Mouse (Mus musculus) embryo, embryonic 10 days (tissue): ENCODE results near the gene Pate2.

ENCODE experiments used
- DNase-seq: peaks from one replicate; pipeline ENCODE4 v3.0.0-alpha.2; 2015; ENCODE audit warnings: low spot score

Gene Pate2

DNA sequence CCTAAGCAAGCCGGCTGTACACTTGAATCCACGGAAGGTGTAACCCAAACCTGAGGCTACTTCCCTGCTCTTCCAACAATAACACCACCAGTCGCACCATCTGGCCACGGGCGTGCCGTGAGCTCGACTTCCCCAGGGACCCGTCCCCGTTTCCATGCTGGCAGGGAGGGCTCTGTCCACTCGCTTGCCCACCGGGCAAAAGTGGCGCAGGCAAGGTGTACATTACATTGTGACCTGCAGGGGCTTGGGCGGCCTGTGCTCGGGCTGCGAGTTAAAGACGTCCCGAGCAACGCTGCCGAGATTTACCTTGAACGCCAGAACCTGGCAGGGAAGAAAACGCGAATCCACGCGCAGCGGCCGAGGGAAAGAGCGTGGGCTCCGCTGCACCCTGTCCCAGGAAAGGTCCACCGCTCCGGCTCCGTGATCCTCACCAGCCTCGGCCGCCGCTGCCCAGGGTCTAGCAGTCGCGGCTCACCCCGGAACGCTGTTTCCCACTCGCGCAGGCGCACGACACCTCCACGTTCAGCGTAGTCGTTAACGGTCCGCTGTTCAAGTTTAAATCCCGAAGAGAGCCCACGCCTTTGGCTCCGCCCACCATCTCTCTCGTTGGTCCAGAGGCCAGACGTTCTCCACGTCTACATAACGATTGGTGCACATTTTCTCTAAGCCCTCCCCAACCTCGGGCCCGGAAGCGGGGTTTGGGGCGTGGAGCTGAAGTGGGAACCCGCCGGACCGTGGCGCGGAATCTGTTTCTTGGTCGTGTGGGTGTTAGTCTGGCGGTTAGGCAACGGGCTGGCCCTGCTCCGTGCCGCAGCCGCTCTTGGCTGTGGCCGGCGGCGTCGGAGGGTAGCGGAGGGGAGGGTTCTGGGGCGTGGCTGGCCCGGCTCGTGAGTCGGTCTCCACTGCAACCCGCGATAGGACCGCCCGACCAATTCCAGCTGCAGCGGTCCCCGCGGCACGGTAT is at the start of gene Pate2, which contains the start of gene Hyls1:
TSS of gene Pate2 (plus strand) at position 714 of the 964 bp plus-strand sequence.
TSS of gene Hyls1 (minus strand) at position 828 of the 964 bp plus-strand sequence.
- peak; percentile 98 for DNase-seq

DNA sequence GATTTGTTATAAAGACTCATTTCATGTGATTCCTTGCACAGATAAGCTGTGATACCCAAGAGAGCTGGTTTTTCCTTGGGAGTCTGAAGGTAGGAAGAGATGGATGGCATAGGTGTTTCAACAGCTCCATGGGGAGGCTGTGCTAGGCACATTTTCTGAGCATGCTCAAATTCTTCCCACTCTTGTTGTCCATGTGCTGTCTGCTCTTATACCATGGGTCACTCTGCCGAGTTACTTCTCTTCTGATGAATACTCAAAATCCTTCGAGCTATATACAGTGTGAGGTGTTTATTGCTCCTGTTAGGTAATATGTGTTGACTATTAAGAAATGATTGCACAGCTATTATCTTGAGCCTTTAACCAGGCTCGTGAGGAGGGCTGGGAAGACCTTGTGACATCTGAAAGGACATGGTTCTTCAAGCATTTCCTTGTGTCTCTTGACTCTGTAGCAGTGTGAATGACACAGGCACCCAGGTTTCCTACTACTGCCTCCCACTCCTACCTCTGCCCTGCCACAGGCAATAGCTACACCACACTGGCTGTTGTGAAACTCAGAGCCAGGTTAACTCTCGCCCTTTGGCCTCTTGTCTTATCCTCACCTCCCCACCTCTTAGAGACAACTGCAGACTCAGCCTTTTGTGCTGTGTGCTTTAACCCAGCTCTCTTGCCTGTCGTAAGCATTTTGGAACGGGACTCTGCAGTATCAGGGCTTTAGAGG is 49.3 kb upstream of the Pate2 start:
- DNase-seq: no peak

DNA sequence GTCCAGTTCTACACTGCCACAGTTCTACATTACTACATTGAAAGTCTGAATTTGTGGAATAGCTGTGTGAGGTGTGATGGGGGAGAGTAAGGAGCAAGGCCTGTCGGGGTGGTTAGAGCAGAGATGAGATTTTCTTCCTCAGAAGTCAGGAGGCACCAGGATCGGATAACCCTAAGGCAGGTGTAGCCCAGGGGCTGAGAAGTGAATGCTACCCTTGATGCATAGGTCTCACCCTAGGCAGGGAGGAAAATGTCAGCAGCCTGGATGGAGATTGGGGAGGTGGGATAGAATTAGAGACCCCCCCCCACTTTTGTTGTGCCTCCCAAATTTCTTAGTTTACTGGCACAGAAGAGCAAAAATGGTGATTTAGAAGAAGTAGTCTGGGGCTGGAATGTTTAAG is 47.8 kb upstream of the Pate2 start:
- DNase-seq: no peak

DNA sequence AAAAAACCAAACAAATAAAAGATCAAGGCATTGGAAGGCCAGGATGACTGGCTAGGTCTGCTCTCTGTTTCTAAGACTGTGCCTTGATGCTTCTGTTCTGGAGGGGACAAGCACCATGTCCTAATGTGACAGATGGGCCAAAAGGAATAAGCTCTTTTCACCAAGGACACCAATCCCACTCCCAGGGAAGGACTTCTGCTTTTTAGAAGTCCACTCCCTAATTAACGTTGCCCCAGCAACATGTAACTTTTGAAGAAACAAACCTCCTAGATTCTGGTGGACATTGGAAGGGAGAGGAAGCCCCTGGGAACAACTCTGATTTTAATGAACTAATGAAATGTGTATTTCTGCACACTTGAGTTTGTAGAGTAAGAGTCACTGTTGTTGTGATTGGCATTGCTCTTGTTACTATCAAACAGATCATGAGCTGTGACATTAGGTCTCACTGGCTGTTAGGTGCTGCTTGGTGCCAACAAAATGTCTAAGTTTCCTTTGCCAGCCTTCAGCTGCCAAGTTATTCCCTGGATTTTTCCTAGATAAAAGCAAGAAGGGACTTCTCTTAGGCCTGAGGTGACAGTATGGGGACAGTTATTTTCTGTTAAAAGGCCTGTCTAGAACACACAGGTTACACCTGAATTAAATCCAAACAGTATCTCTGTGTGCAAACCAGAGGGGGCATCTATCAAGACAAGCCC is 47.1 kb upstream of the Pate2 start:
- DNase-seq: no peak

DNA sequence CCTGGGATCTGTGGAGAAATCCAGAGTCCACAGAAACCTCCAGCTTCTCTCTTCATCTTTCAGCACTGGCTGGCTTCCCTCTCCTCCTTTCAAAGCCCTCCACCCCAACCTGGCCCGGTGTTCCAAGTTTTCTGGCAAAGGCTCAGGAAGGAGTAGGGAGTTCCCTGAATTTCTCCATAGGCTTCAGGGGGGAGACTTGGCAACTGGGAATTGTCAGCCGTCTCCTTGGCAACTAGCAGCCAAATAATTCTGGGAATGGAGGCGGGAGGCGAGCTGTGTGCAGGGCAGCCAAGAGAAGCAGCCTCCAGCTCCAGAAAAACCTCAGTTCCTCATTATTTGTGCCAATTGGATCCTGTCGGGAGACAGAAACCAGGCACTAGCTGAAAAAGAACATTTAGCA is 46.5 kb upstream of the Pate2 start:
- peak; percentile 60 for DNase-seq

DNA sequence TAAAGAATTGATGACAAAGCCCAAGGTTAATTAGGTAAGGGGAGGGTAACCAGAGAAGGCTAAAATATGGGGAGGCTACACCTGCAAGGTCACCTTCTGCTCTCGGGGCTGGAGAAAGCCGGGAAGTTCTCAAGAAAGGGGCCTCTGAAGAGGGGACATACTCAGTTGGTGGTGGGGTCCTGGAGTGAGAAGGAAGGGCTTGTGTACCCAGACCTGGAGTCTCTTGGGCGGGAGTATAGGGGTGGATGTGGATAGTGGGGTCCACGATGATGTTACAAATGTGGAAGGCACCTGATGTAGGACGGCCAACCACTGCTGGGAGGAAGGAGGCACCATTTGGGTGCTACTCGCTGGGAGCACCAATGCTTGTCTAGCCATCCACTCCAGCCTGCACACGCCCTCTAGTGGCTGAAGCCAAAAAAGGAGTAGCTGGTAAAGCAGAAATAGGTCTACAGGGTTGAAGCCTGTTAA is 46.1 kb upstream of the Pate2 start:
- DNase-seq: peak; percentile 88

DNA sequence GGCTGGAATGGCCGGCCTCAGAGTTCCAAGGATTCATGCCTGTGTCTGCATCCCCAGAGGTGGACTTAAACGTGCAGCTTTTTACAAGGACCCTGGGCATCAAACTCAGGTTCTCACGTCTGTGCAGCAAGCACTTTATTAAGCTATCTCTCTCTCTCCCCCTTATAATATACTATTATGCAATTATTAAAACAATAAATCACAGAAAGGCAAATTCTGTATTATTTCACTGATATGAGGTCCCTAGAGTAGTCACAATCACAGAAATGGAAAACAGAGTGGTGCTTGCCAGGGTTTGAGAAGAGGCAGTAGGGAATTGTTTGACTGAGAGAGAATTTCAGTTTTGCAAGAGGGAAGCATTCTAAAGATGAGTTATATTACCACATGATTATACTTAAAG is 40.9 kb upstream of the Pate2 start:
- no peak for DNase-seq

DNA sequence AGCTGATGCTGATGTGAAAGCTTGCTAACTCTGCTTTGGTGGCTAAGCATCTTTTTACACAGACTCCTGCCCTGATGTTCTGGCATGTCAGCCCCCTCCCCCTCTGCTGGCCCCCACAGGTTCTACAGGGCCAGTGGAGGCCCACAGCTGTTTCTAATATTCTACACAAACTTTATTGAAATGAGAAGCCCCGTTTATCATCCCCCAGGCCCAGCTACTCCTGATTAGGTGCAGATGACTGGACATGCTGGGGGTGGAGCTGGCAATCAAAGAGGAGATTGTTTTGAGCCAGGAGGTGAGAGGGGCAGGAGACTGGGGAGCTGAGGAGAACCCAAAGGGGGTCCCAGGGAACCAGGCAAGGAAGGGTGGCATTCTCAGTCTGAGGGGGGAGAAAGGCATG is 40.3 kb upstream of the Pate2 start:
- peak; percentile 67 for DNase-seq

DNA sequence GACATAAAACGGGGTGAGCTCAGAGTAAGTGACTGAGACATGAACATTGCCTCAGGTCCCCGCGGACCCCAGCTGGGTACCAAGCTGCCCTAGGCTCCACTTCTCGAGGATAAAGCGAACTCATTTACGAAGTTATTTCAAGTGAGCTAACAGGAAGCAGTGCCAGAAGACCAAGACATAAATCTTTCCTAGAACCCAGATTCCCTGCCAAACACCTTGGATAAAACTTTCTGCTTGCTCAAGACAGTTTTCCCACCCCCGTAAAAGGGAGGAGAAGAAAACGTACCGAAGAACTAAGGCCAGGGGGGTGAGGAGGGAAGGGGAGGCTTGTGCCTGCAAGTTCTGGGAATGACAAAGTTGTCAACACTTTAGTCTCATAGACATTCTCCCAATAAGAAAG is 36.8 kb upstream of the Pate2 start:
- no peak for DNase-seq

DNA sequence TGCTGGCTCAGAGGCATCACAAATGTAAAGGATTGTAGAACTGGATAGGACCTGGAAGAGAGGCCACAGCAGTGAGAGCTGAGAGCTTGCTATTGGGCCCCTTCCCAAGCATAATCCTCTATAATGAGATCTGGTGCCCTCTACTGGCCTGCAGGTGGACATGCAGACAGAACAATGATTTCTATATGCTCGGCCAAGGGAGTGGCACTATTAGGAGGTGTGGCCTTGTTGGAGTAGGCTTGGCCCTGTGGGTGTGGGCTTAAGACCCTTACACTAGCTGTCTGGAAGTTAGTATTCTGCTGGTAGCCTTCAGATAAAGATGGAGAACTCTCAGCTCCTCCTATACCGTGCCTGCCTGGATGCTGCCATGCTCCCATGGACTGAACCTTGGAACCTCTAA is 35.0 kb upstream of the Pate2 start:
- DNase-seq: peak; percentile 88

DNA sequence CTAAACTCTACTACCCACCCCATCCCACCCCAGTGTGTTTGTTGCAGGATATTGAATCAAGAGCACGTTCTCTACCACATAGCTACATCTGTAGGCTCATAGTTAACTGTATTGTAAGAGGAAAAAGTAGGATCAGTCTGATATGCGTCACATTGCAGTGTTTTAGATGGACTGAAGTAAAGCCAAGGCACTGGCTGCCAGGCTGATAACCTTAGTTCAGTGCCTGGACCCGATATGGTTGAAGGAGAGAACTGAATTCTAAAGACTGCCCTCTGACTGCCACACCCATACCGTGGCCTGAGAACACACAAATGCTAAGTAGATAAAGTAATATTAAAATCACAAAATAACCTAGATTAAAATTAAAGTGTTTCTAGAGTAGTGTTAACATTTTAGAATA is 34.2 kb upstream of the Pate2 start:
- no peak for DNase-seq

DNA sequence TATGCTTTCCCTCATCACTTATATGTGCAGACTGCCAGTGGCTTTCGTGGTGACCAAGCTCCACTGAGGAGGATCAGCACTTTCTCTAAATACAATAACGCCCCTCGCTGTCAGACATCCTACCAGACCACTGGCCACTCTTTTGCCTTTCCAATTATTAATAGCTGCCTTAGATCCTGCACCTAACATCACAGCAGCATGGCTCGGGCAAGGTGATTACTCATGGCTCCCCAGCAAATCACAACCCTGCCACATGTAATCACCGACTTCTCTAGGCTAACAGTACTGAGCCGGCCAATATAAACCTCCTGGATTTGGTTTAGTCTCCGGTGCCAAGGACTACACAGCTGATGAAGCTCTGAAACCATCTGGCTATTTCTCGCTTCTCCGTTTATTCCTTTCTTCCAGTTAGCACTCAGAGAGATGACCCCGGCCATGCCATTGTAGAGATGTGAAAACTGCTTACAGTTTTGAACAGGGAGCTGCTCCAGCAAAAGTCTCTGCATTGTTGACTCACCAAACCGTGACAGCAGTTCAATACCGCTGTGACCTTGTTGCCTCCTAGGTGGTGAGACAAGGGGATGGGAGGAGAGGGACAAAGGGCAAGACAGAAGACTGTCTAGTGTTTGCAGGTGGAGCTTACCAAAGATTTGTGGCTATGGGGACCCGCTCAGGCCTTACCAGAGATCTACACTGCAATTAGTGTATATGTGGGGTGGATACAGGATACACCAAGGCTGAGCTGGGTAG is 30.9 kb upstream of the Pate2 start:
- DNase-seq: no peak

DNA sequence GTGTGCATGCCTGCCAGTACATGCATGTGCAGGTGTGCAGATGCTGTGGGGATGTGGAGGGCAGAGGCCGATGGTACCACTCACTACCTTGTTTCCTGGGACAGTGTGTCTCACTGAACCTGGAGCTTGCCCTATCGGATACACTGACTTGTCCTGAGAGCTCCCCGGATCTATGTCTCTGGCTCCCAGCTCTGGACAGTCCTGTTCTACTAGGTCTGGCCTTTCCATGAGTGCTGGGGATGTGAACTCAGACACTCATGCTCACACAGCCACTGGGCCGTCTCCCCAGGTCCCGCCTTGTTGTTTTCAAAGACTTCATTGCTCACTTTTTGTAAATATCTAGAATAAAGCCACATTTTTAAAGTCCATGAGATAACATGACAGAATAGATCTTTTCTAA is 29.1 kb upstream of the Pate2 start:
- DNase-seq: no peak

DNA sequence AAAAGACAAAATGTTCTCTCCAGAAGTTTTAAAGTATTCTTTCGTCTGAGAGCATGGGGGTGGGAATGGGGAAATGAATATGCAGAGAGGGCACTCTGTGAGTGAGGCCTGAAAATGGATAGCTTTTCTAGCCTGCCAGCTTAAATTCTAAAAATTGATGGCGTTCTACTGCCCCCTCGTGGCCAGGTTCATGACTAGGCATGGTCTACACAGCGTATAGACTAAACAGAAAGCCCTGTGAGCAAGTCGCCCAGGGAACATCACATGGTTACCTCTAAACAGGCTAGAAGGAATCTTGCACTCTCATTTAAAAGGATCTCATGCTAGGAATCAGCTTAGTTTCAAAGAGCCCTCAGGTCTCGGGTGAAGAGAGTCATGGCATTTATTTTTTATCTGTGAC is 28.6 kb upstream of the Pate2 start:
- DNase-seq: peak; percentile 88

DNA sequence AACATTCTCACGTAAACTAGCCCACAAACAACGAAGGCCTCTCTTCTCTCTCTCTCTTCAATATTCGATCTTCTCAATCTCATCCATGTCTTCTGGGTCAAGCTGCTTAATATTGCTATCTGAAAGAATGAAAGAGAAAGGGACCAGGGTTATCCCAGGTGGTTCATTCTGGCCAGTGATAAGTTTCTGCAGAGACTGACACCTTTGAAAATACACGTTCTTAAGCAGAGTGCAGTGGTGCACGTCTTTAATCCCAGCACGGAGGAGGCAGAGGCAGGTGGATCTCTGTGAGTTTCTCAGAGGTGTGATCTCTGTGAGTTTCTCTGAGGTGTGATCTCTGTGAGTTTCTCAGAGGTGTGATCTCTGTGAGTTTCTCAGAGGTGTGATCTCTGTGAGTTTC is 28.1 kb upstream of the Pate2 start:
- DNase-seq: no peak

DNA sequence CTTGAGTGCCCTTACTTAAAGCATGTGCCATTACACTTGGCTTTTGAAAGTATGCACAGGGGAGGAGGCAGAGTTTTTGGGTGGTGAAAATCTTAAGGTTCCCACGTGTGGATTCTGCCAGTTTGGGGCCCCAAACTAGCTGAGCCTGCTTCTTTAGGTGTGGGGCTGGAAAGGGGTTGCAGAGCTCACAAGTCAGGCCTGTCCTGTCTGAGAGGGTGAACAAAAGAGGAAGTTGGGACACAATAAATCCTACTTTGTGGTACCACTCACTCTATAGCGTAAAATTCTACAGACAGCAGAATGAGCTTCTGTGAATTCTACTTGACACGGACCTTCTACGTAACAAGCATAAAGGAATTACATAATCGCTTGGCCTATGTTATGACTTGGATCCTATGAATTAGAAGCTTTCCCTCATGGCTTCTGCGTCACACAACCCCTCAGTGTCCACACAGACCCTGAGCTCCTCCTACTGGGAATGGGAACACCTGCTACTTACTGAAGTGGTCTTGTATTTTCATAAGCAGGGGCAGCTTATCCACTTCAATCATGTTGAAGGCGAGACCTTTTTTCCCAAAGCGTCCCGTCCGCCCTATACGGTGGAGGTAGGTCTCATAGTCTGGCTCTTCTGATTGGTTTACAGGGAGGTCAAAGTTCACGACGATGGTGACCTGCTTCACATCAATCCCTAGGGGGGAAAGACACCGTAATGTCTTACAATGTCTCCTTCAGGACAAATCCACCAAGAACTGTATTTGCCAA is 26.8 kb upstream of the Pate2 start:
- no peak for DNase-seq

DNA sequence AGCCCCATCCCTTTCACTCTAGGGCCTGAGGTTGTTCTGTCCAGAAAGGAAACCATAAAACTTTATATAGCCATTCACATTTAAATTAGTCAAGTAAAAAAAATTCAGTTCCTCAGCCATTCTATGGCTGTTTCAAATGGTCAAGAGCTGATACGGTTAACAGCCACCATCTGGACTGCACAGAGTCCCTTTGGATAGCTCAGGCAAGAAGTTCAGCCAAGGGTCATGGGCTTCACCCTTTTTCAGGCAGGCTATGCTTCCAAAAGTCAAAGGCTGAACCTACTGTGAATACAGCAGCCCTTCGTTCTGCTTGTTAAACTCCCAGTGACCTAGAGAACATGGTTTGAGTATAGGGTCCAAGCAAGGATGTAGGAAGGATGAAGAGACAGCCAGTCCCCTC is 25.4 kb upstream of the Pate2 start:
- no peak for DNase-seq

DNA sequence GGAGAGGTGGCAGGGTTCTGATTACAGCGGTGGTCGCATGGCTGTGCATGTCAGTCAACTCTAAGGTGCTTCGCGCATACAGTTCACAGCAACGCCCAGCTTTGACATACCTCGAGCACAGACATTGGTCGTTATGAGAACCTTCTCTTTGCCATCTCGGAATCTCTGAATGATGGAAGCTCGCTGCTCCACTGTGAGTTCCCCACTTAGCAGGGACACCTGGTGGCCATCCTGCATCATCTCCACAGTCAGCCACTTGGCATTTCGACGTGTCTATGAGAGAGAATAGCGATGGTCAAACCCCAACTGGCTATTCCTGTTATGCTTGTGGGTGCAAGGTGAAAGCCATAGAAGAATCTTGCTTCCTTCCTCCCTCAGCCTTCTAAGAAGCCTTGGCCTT is 24.4 kb upstream of the Pate2 start:
- no peak for DNase-seq

DNA sequence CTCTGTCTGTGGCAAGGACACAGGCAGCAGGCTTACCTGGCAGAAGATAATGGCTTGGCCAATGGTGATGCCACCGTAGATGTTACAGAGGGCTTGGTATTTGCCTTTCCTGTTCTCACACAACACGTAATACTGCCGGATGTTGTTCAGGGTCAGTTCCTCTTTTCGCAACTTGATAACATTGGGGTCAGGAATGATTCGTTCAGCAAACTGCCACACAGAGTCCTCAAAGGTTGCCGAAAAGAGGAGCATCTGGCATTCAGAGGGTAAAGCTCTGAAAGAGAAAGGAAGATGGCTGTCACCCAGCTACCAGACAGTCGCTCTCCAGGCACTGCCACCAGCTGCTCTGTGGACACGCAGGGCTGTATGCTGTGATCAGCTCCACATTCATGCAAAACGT is 23.3 kb upstream of the Pate2 start:
- DNase-seq: no peak

DNA sequence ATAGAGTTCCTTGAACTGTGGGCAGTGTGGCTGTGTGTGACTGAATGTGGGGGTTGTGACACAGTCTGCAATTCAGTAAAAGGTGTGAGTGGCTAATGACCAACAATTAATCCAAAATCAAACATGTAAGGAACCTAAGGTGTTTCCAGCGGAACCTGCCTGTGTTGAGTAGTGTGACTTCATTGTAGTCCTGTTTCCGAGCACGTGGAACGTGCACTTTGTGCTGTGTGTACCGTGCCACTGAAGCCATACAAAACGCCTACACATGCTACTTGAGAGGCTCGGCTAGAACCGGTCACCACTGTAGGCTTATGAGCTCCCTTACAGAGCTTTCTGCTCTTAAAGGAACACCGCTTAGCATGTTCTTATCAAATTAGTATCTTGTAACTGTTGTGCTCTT is 21.6 kb upstream of the Pate2 start:
- DNase-seq: no peak

DNA sequence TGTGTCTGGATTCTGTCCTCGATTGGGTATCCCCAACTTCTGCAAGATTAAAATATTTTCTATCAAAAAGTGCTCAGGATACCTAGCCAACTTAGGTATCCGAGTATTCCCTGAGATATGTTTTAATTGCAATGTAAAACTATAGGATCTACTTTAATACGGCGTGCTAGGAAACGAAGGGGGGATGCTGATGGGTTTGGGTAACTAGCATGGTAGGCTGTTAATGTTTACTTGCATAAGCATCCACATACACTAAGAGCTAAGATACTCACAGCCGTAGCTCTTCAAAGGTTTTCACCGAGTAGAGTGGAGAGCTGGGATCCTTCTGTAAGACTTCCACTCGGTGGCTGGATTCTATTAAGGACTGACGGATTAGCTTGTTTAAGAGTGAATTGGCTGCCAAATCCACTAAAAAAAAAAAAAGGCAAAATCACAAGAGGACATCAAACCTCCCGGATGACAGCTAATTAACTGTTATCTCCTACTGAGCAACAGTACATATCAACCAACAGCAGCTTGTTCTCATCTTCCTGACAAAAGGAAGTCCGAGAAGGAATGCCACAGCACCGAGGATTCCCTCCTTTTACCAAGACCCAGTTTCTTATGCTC is 13.5 kb upstream of the Pate2 start:
- DNase-seq: no peak
